Mouse (Mus musculus) adrenal gland, adult 18-20 months (tissue): ENCODE data around the gene Hoxc11. TPM values are rescaled to one million over a fixed set of nuclear protein-coding genes. Genes with fewer than 3 reads are reported as not detected.

Experiments
- DNase-seq, 2 experiments: peaks; one replicate each; pipeline ENCODE4 v3.0.0; 2021 to 2022; ENCODE audit warnings: low spot score in 2 of 2
- total RNA-seq, 2 experiments: library from RNA; stranded (reverse); gene quantifications; 1 replicate in 1 of 2; 2 replicates in 1 of 2; pipeline ENCODE4 v1.2.3; 2021

The Hoxc11 gene
- total RNA-seq, 2 experiments from 2014 or later: not detected

GRCm38 (mm10) chr15:102980352-102980751 is 26.1 kb downstream of the Hoxc11 start:
- DNase-seq: no peak

- no peak for DNase-seq
Observed at GRCm38 (mm10) chr15:102980912-102981311, 26.7 kb downstream of the Hoxc11 start.

GRCm38 (mm10) chr15:102981379-102982288 is 27.4 kb downstream of the Hoxc11 start:
- DNase-seq: no peak

GRCm38 (mm10) chr15:102983716-102984115 is 29.5 kb downstream of the Hoxc11 start:
- no peak for DNase-seq

- DNase-seq: no peak
Observed at GRCm38 (mm10) chr15:102984521-102984920, 30.3 kb downstream of the Hoxc11 start.

- DNase-seq: no peak
Observed at GRCm38 (mm10) chr15:102984925-102985324, 30.7 kb downstream of the Hoxc11 start.

GRCm38 (mm10) chr15:102987124-102987833 is 33.1 kb downstream of the Hoxc11 start:
- DNase-seq: peak; percentile 97 to 98

- no peak for DNase-seq
Observed at GRCm38 (mm10) chr15:102988078-102988477, 33.9 kb downstream of the Hoxc11 start.

- peak; percentile 56 to 57 for DNase-seq
Observed at GRCm38 (mm10) chr15:102990461-102991397, 36.5 kb downstream of the Hoxc11 start, which contains the start of gene Hoxc8. Gene Hoxc8, plus strand, starts transcription at chr15:102990607.

- DNase-seq: peak in 1 of 2 experiments; percentile 26
Observed at GRCm38 (mm10) chr15:102991782-102992181, 37.6 kb downstream of the Hoxc11 start.

- DNase-seq: peak in 1 of 2 experiments; percentile 27
Observed at GRCm38 (mm10) chr15:102992206-102992605, 38.0 kb downstream of the Hoxc11 start.

GRCm38 (mm10) chr15:102992863-102993262 is 38.6 kb downstream of the Hoxc11 start:
- no peak for DNase-seq

GRCm38 (mm10) chr15:102996548-102996947 is 42.3 kb downstream of the Hoxc11 start:
- no peak for DNase-seq

GRCm38 (mm10) chr15:102997431-102997830 is 43.2 kb downstream of the Hoxc11 start:
- no peak for DNase-seq

- peak; percentile 53 to 60 for DNase-seq
Observed at GRCm38 (mm10) chr15:102997939-102998355, 43.7 kb downstream of the Hoxc11 start, which contains the start of gene Hoxc6. Gene Hoxc6, plus strand, starts transcription at chr15:102998257.

- DNase-seq: no peak
Observed at GRCm38 (mm10) chr15:102998608-102999182, 44.5 kb downstream of the Hoxc11 start.

GRCm38 (mm10) chr15:102999183-102999831 is 45.1 kb downstream of the Hoxc11 start:
- DNase-seq: peak; percentile 80 to 85

- DNase-seq: peak; percentile 39 to 44
Observed at GRCm38 (mm10) chr15:102999955-103000354, 45.7 kb downstream of the Hoxc11 start.

- DNase-seq: peak; percentile 44 to 54
Observed at GRCm38 (mm10) chr15:103000501-103000901, 46.3 kb downstream of the Hoxc11 start.

GRCm38 (mm10) chr15:103001370-103001769 is 47.1 kb downstream of the Hoxc11 start:
- no peak for DNase-seq
